Mouse (Mus musculus) heart, embryonic 14.5 days (tissue): ENCODE measurements around the gene Olfr887. TPM values are rescaled to one million over a fixed set of nuclear protein-coding genes. Genes with fewer than 3 reads are reported as not detected.

Experiments used
- ATAC-seq: fragments of 200-750 bp; cut with Nextera tagmentation; 2 replicates; pipeline ENCODE4 v1.8.0; 2017; ENCODE audit warnings: low read depth, moderate TSS enrichment; ENCODE audit not compliant: insufficient number of reproducible peaks, insufficient read depth, low FRiP score
- H3K27ac ChIP-seq, 2 experiments: fragments of 200-500 bp in 1 of 2; fragments of 300-500 bp in 1 of 2; sonication (generic) in 1 of 2; replicated peaks in 1 of 2; 2 replicates each; pipeline ENCODE4 v1.5.1; 2012 to 2014; ENCODE audit warnings: low read depth in 2 of 2, low read length in 2 of 2, control low read depth in 1 of 2, mild to moderate bottlenecking in 1 of 2, mixed read lengths in 1 of 2; ENCODE audit not compliant: control insufficient read depth in 1 of 2, insufficient read depth in 1 of 2
- H3K27me3 ChIP-seq: fragments of 300-500 bp; sonication (generic); 2 replicates; pipeline ENCODE4 v1.6.1; 2014; ENCODE audit warnings: mild to moderate bottlenecking, low read length, control low read depth; ENCODE audit not compliant: control insufficient read depth, insufficient read depth
- H3K36me3 ChIP-seq: fragments of 300-500 bp; sonication (generic); 2 replicates; pipeline ENCODE4 v1.6.1; 2014; ENCODE audit warnings: mild to moderate bottlenecking, control low read depth, low read length, mixed read lengths; ENCODE audit not compliant: control insufficient read depth, insufficient read depth
- H3K4me1 ChIP-seq, 2 experiments: fragments of 200-500 bp in 1 of 2; fragments of 300-500 bp in 1 of 2; sonication (generic) in 1 of 2; 2 replicates each; pipeline ENCODE4 v1.6.1; 2012 to 2014; ENCODE audit warnings: low read length in 2 of 2, control low read depth in 1 of 2, mixed read lengths in 1 of 2; ENCODE audit not compliant: control insufficient read depth in 2 of 2, insufficient read depth in 2 of 2
- H3K4me2 ChIP-seq: fragments of 300-500 bp; sonication (generic); 2 replicates; pipeline ENCODE4 v1.6.1; 2014; ENCODE audit warnings: mild to moderate bottlenecking, low read length
- H3K4me3 ChIP-seq, 2 experiments: fragments of 200-500 bp in 1 of 2; fragments of 300-500 bp in 1 of 2; sonication (generic) in 1 of 2; 2 replicates each; pipeline ENCODE4 v1.5.1; 2012 to 2014; ENCODE audit warnings: low read length in 2 of 2, mild to moderate bottlenecking in 2 of 2, control low read depth in 1 of 2, low read depth in 1 of 2, moderate library complexity in 1 of 2; ENCODE audit not compliant: control insufficient read depth in 1 of 2, insufficient read depth in 1 of 2
- H3K9ac ChIP-seq: fragments of 300-500 bp; sonication (generic); 2 replicates; pipeline ENCODE4 v1.6.1; 2014; ENCODE audit warnings: mild to moderate bottlenecking, low read length
- H3K9me3 ChIP-seq: fragments of 300-500 bp; sonication (generic); 2 replicates; pipeline ENCODE4 v1.6.1; 2016; ENCODE audit warnings: low read length, control low read depth; ENCODE audit not compliant: control insufficient read depth
- WGBS: fragments of 180-500 bp; shearing (Covaris S2); extraction: QIAGEN DNeasy Blood & Tissue Kit; methylation state at CpG from one replicate; pipeline ENCODE4 v1.1.7; 2014; 5-methylcytosine and 5-hydroxymethylcytosine counted together
- polyA plus RNA-seq: library from polyadenylated mRNA; unstranded; fragments of >200 nt; fragmentation: Nextera tagmentation; extraction: Ambion mirVana; gene quantifications from 2 replicates; pipeline ENCODE4 v1.2.1, GENCODE M21; 2014

Olfr887 gene
- polyA plus RNA-seq, result not detected in 2 replicates

DNA sequence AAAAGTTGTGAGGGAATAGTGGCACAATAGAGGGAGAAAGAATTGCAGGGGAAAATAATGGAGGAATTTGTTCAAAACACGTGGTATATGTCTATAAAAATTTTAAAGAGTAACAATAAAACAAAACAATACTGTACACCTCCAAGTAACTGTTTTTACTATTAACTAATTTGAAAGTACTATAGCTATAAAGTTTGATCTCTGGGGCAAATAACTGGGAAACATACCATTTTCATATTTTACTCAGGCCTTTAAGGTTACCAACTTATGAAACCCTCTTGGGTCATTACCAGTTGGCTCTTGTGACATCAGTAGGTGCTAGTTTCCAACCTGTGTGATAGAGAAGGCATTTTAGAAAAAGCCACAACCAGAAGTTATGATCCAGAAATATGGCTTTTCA, at the start of gene Olfr887:
Olfr887 (plus strand) TSS at position 301 of the 400 bp plus-strand sequence.
- H3K27me3 ChIP-seq, result no peaks in the 10 kb centered on the region
- no peak within 1 kb of the TSS for H3K4me2 ChIP-seq
- H3K27ac ChIP-seq, result no peak within 1 kb of the TSS
- H3K9ac ChIP-seq, result no peak within 1 kb of the TSS
- WGBS, result 73% methylated on average over 1 of the region's 1 CpGs
- H3K9me3 ChIP-seq, result no peaks in the 10 kb centered on the region
- no peaks in the 10 kb centered on the region for H3K36me3 ChIP-seq
- no peak within 1 kb of the TSS for H3K4me3 ChIP-seq
- no peak for ATAC-seq
- H3K4me1 ChIP-seq, result no peaks in the 10 kb centered on the region

DNA sequence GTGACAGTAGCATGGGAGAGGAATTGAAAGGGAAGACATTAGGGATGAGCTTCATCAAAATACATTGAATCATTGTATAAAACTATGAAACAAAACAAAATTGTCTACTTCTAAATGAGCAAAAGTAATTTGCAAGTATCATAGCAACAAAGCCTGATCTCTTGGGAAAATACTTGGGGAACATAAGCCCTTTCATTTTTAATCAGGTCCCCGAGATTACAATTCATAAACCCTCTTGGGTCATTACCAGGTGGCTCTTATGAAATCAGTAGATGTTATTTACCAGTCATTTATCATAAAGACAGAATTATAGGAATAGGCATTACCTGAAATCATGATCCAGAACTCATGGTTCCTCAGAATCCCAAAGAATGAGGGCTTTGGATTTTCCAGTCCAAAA, 37.6 kb upstream of the Olfr887 start, which contains the start of gene Olfr884:
Olfr884 (plus strand) TSS at position 301 of the 400 bp plus-strand sequence.
- Histone ChIP-seq H3K27me3 (no peaks in the 10 kb centered on the region), H3K27ac (no peak within 1 kb of the TSS), H3K4me3 (no peak within 1 kb of the TSS), H3K9ac (no peak within 1 kb of the TSS), H3K4me1 (no peaks in the 10 kb centered on the region), H3K9me3 (no peaks in the 10 kb centered on the region), H3K36me3 (no peaks in the 10 kb centered on the region), H3K4me2 (no peak within 1 kb of the TSS)
- 33% methylated on average over 1 of the region's 1 CpGs for WGBS
- ATAC-seq, result no peak

DNA sequence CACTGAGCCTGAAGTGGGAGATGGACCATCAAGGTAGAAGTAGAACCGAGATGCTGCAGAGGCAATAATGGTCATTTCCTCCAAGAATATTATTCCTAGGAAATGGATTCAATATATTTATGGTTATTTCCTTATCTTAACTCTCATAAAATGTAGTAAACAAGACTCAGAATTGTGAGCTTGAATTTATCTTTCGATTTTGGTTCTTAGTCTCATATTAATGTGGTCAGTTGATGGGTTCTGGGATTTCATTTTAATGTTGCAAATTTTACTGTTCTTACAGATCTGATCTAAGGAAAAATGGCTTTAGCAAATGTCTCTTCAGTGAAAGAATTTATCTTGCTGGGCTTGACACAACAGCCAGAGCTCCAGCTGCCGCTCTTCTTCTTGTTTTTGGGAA, 22.9 kb upstream of the Olfr887 start, which contains the start of gene Olfr885:
Olfr885 (plus strand) TSS at position 301 of the 400 bp plus-strand sequence.
- Histone ChIP-seq H3K27ac (no peak within 1 kb of the TSS), H3K36me3 (no peaks in the 10 kb centered on the region), H3K27me3 (no peaks in the 10 kb centered on the region), H3K9me3 (no peaks in the 10 kb centered on the region), H3K9ac (no peak within 1 kb of the TSS), H3K4me2 (no peak within 1 kb of the TSS), H3K4me3 (no peak within 1 kb of the TSS), H3K4me1 (no peaks in the 10 kb centered on the region)
- no peak for ATAC-seq
- 81% methylated on average over 3 of the region's 3 CpGs for WGBS

DNA sequence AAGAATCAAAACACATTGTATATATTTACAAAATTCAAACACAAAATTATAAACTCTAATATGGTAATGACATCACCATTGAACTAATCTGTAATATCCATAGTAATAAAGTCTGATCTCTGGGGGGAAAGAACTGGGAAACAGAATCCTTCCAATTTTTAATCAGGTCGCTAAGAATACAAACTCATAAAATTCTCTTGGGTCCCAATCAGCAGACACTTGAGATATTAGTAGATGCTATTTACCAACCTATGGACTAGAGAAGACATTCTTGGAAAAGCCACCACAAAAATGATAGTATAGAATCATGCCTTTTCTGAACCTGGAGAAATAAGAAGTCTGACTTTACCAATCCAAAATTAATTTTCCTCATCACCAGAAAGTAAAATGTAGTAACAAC, 24.0 kb downstream of the Olfr887 start, which contains the start of gene Olfr888:
Olfr888 (plus strand) TSS at position 301 of the 400 bp plus-strand sequence.
- Histone ChIP-seq H3K27me3 (no peaks in the 10 kb centered on the region), H3K4me1 (no peaks in the 10 kb centered on the region), H3K4me3 (no peak within 1 kb of the TSS)

DNA sequence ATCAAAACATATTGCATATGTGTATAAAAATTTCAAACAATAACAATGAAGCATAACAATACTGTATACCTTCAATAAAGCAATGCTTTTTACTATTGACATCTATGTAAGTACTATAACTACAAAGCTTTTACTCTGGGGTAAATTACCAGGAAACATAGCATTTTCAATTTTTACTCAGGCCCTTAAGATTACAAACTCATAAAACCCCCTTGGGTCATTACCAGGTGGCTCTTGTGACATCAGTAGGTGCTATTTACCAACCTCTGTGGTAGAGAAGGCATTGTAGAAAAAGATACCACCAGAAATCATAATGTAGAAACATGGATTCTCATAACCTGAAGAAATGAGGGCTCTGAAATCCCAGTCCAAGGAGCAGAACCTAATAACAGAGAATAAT, 31.0 kb downstream of the Olfr887 start, which contains the start of gene Olfr889:
Olfr889 (plus strand) TSS at position 301 of the 400 bp plus-strand sequence.
- no peak within 1 kb of the TSS for H3K4me3 ChIP-seq

More for the DNA sequence above, 24.0 kb downstream of the Olfr887 start, which contains the start of gene Olfr888:
- Histone ChIP-seq H3K9ac (no peak within 1 kb of the TSS), H3K9me3 (no peaks in the 10 kb centered on the region), H3K27ac (no peak within 1 kb of the TSS), H3K36me3 (no peaks in the 10 kb centered on the region), H3K4me2 (no peak within 1 kb of the TSS)
- ATAC-seq, result no peak
- WGBS, result 70% methylated on average over 1 of the region's 1 CpGs

More for the DNA sequence above, 31.0 kb downstream of the Olfr887 start, which contains the start of gene Olfr889:
- Histone ChIP-seq H3K4me2 (no peak within 1 kb of the TSS), H3K27me3 (no peaks in the 10 kb centered on the region), H3K9me3 (no peaks in the 10 kb centered on the region), H3K36me3 (no peaks in the 10 kb centered on the region), H3K9ac (no peak within 1 kb of the TSS), H3K4me1 (no peaks in the 10 kb centered on the region), H3K27ac (no peak within 1 kb of the TSS)
- no peak for ATAC-seq

Other genes with a start within 250 kb of the Olfr887 start
- not detected in 2 replicates for gene Olfr877, start 229.8 kb upstream of the Olfr887 start, polyA plus RNA-seq
- gene Olfr145, start 187.3 kb upstream of the Olfr887 start, polyA plus RNA-seq, result not detected in 2 replicates
- gene Olfr878, start 166.2 kb upstream of the Olfr887 start, polyA plus RNA-seq, result not detected in 2 replicates
- gene Olfr881, start 92.2 kb upstream of the Olfr887 start, polyA plus RNA-seq, result not detected in 2 replicates
- not detected in 2 replicates for gene Olfr883, start 58.3 kb upstream of the Olfr887 start, polyA plus RNA-seq
- not detected in 2 replicates for gene Olfr884, start 37.5 kb upstream of the Olfr887 start, polyA plus RNA-seq
- not detected in 2 replicates for gene Olfr885, start 22.8 kb upstream of the Olfr887 start, polyA plus RNA-seq
- gene Olfr888, start 24.1 kb downstream of the Olfr887 start, polyA plus RNA-seq, result not detected in 2 replicates
- not detected in 2 replicates for gene Olfr889, start 31.1 kb downstream of the Olfr887 start, polyA plus RNA-seq
- gene Olfr890, start 58.4 kb downstream of the Olfr887 start, polyA plus RNA-seq, result not detected in 2 replicates
- gene Olfr891, start 96.7 kb downstream of the Olfr887 start, polyA plus RNA-seq, result not detected in 2 replicates
- not detected in 2 replicates for gene Olfr893, start 124.3 kb downstream of the Olfr887 start, polyA plus RNA-seq
- gene Olfr894, start 134.0 kb downstream of the Olfr887 start, polyA plus RNA-seq, result not detected in 2 replicates
- gene Olfr143, start 168.7 kb downstream of the Olfr887 start, polyA plus RNA-seq, result not detected in 2 replicates
- gene Olfr895, start 183.8 kb downstream of the Olfr887 start, polyA plus RNA-seq, result not detected in 2 replicates
- not detected in 2 replicates for gene Olfr896-ps1, start 207.0 kb downstream of the Olfr887 start, polyA plus RNA-seq
- not detected in 2 replicates for gene Olfr25, start 245.0 kb downstream of the Olfr887 start, polyA plus RNA-seq